Mouse (Mus musculus) adipose tissue, adult 10 weeks (tissue): ENCODE data around the gene Mup6. TPM values are rescaled to one million over a fixed set of nuclear protein-coding genes. Genes with fewer than 3 reads are reported as not detected.

ENCODE experiments used
- polyA plus RNA-seq: library from polyadenylated mRNA; stranded (reverse); fragments of 350-450 nt; fragmentation: Illumina TruSeq; extraction: RNeasy Lipid Tissue Mini Kit (QIAGEN cat#74804); gene quantifications from one replicate; pipeline ENCODE4 v1.2.3, GENCODE M21; 2014; ENCODE audit warnings: low read depth, low replicate concordance

Mup6 gene
- 20.9 TPM for polyA plus RNA-seq

GRCm38 (mm10) chr4:59963405-59964344 lies at the start of gene Mup6:
Mup6 (plus strand) TSS chr4:59964294.

GRCm38 (mm10) chr4:59914608-59915403 lies 49.3 kb upstream of the Mup6 start, which contains the start of gene Slc46a2:
Slc46a2 (minus strand) TSS chr4:59915056.

GRCm38 (mm10) chr4:59960610-59961009 lies 3.5 kb upstream of the Mup6 start, which contains the start of gene Mup4:
Mup4 (minus strand) TSS chr4:59960710.

Other genes with a start within 250 kb of the Mup6 start
- 14.7 TPM for gene Inip, start 162.7 kb upstream of the Mup6 start, polyA plus RNA-seq
- 9.7 TPM for gene Snx30, start 158.5 kb upstream of the Mup6 start, polyA plus RNA-seq
- 16.7 TPM for gene Slc46a2, start 49.2 kb upstream of the Mup6 start, polyA plus RNA-seq
- 2.2 TPM for gene Mup4, start 3.6 kb upstream of the Mup6 start, polyA plus RNA-seq
- not detected for gene Mup7, start 106.2 kb downstream of the Mup6 start, polyA plus RNA-seq
- gene Mup2, start 190.0 kb downstream of the Mup6 start, polyA plus RNA-seq, result not detected